Mouse (Mus musculus): ENCODE data around the gene Sh2b2.

Gene Sh2b2

GRCm38 (mm10) chr5:136182049-136182448 is 64.3 kb downstream of the Sh2b2 start:
- DNase-seq (ENCODE audit: low read depth, low spot score) = no peak

DNA sequence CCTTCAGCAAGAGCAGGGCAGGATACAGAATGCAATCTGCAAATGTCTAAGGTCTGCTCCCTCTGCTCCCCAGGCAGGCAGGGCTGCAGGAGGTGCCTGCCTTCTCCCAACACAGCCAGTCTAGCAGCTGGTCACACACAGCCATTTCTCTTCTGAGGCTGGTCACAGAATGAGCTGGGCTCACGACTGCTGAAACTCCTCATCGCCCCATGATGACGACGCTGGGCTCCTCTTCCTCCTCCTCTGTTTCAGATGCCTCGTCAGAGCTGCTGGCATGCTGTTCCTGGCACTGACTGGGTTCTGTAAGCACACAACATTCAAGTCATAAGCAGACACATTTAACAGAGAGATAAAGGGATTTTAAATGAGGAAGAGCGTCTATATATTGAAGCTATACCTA is 65.2 kb downstream of the Sh2b2 start:
- DNase-seq (ENCODE audit: low read depth, low spot score) = no peak

GRCm38 (mm10) chr5:136179594-136179993 is 66.8 kb downstream of the Sh2b2 start:
- DNase-seq (ENCODE audit: low read depth, low spot score) = no peak

DNA sequence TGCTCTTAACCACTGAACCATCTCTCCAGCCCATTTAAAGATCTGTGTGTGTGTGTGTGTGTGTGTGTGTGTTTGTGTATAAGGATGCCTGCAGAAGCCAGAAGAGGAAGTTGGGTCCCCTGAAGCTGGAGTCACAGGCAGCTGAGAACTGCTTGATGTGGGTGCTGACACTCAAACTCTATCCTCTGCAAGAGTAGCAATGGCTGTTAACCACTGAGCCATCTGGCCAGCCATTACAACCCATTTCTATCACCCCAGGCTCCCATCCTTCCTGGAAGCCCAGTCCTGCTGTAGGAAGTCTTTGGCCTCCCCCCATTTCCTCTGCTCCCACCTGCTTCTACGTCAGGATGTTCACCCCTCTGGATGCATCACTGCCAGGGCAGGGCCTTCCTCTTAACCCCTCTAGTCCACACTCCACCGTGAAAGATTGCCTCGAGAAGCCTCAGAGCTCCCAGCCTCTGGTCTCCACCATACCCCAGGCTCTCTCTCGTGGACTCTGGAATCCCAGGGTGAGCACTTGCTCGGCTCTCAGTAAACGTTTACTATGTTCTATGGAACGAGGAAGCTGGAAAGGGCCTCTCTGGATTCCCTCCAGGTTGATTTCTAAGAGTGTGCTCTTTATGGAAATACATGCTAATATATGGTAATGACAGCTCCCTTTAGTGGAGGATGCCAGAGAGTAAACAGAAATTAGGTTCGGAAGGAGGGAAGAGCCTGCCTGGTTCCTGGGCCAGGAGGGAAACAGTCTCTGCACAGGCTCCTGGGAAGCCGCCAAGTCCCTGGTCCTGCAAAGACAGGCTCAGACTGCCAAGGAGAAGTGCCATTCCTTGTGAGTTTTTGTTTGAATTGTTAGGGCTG is 72.5 kb downstream of the Sh2b2 start:
- DNase-seq (ENCODE audit: low read depth, low spot score) = no peak

DNA sequence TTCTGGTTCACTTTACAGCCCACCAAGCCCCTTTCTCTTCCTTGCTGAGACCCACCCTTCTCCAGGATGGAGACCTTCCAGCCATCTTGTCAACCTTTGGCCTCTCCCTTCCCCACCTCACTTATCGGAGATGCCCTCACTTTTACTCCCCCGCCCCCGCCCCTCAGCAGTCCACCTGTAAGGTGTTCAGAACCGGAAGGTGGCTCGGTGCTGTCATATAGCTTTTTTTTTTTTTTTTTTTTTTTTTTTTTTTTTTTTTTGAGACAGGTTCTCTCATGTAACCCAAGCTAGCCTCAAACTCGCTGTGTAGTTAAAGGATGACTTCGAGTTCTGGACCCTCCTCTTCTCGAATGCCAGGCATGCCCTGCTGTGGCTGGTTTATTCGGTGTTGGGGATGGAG is 73.4 kb downstream of the Sh2b2 start:
- no peak for DNase-seq (ENCODE audit: low read depth, low spot score)

DNA sequence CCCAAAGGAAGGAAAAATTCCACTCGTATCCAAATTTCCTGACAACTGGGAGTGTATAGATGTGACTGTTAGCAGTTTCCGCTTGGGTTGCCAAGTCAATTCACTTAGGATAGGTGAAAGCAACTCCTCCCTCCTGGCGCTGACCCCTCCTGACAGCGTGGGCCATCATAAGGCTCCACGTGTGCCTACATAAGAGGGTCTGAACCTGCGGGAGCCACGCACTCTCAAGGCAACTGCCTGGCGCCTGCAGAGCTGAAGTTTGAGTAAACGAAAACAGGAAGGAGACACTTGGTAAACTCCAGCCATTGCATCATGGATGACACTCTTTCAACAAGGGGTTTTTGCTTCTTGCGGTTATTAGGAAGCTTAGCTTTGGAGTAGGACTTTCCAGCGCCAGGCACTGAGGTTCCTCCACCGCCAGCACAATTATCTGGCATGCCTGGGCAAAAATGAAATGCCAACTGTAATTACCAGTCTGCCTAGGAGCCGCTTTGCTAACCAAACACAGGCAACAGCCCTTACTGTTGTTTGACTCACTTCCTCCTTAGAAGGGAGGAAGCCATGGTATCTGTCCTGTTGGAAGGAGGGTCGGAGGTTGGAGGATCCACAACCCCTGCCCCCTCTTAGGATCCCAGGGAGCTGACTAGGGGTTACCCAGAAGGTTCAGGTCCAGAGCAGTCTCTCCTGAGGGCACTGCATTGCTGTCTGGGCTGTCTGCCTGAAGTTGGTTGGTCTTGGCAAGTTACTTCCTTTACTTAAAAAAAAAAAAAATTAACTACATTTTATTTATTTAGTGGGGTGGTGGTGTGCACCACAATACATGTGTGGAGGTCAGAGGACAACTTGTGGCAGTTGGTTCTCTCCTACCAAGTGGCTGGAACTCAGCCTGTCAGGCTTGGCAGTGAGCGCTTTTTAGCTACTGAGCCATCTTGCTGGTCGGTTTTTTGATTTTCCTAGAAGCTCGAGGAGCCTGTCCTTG is 74.7 kb downstream of the Sh2b2 start:
- no peak for DNase-seq (ENCODE audit: low read depth, low spot score)

DNA sequence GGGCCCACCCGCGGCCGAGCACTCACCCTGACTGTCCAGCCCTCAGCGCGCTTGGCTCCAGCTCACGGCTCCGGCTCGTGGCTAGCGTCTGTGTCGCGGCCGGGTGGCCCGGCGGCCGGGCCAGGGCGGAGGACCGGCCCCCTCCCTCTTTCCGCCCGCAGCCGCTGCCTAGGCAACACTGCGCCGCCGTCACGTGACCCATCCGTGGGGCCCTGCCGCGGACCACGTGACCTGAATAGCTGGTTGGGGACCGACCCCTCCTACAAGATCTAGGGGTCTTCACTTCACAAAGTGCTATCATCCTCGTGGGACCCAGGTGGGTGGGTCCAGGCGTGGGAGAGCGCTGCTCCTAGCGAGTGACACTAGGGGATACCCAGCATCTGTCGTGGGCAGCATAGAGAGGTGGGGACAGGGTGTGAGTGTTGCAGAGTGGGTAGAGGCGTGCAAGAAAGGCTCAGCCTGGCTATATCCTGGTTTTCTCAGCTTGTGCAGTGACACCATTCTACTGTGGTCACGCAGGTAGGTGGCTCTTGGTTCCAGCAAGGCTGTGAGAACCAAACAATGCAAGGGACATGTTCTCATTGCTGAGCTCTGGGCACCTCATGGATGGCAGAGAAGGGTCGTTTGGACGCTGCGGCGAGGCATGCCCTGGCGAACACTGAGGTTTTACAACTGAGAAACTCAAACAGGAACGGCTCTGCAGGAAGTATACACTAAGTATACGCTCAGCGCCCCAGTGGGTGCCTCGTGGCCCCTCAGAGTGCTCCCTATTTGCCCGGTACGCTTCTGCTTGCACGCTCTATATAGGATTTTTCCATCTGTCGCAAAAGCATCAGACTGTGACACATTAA is 75.6 kb downstream of the Sh2b2 start, which contains the start of gene Orai2:
Gene Orai2 (minus strand): TSS at position 202 of the 851 bp plus-strand sequence.
- DNase-seq (ENCODE audit: low read depth, low spot score) = peak; percentile 32

DNA sequence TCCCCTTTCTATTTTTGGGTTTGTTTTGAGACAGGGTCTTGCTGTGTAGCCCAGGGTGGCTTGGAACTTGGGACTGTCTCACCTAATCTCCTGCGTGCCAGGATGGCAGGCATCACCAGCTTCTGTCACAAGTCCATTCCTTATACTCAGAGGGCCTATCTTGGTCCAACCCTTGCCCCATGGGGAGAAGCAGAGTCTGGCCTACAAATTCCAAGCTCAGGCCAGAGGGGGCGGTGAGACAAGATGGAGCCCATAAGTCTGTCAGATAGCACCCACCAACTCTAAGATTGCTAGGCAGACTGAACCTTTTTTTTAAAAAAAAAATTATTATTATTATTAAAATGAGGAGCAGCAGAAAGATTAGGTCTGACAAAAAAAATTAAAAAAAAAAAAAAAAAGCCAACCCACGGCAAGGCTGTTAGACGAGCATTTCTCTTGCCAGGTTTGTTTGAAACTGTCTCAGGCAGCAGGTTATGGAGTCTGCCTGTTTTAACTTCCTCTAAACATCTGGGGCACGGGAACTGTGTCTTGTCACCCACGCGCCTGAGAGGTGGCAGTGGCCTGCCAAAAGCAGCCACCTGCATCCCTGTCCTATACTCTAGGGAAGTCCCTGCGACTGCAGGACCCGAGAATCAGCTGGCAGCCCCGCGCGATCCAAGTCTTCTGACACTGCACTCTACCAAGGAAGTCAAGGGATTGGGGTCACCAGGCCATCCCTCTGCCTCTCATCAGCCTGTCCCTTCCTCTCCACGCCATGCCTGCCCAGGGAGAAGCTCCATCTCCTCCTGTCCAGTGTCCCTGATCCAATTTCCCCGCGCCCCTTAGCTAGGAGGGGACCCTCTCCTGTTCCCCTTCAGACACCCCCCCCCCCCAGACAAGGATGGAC is 76.5 kb downstream of the Sh2b2 start:
- DNase-seq (ENCODE audit: low read depth, low spot score) = no peak
